Mouse (Mus musculus) stomach, embryonic 15.5 days (tissue): ENCODE measurements around the gene Prpf4. TPM values are rescaled to one million over a fixed set of nuclear protein-coding genes. Genes with fewer than 3 reads are reported as not detected.
A peak's percentile ranks its signal among the peaks of the same experiment; 100 is the strongest.

Experiments
- ATAC-seq: fragments of 200-750 bp; cut with Nextera tagmentation; 2 replicates; pipeline ENCODE4 v1.8.0; 2017; ENCODE audit warnings: low read depth, moderate number of reproducible peaks, moderate TSS enrichment; ENCODE audit not compliant: insufficient read depth, low FRiP score
- H3K27ac ChIP-seq: fragments of 300-500 bp; sonication (generic); 2 replicates; pipeline ENCODE4 v1.5.1; 2015; ENCODE audit warnings: mild to moderate bottlenecking, inconsistent platforms
- H3K27me3 ChIP-seq: fragments of 300-500 bp; sonication (generic); replicated peaks from 2 replicates; pipeline ENCODE4 v1.6.1; 2015; ENCODE audit warnings: inconsistent platforms
- H3K36me3 ChIP-seq: fragments of 300-500 bp; sonication (generic); 2 replicates; pipeline ENCODE4 v1.6.1; 2015; ENCODE audit warnings: inconsistent platforms
- H3K4me1 ChIP-seq: fragments of 300-500 bp; sonication (generic); 2 replicates; pipeline ENCODE4 v1.6.1; 2015; ENCODE audit warnings: inconsistent platforms
- H3K4me2 ChIP-seq: fragments of 300-500 bp; sonication (generic); 2 replicates; pipeline ENCODE4 v1.6.1; 2015; ENCODE audit warnings: mild to moderate bottlenecking, inconsistent platforms
- H3K4me3 ChIP-seq: fragments of 300-500 bp; sonication (generic); replicated peaks from 2 replicates; pipeline ENCODE4 v1.5.1; 2015; ENCODE audit warnings: inconsistent platforms
- H3K9ac ChIP-seq: fragments of 300-500 bp; sonication (generic); 2 replicates; pipeline ENCODE4 v1.6.1; 2015; ENCODE audit warnings: inconsistent platforms
- H3K9me3 ChIP-seq: fragments of 300-500 bp; sonication (generic); 2 replicates; pipeline ENCODE4 v1.6.1; 2016; ENCODE audit warnings: inconsistent platforms
- WGBS: fragments of 180-500 bp; shearing (Covaris S2); methylation state at CpG from one replicate; pipeline ENCODE4 v1.1.7; 2015; 5-methylcytosine and 5-hydroxymethylcytosine counted together
- polyA plus RNA-seq: library from polyadenylated mRNA; unstranded; fragments of >200 nt; fragmentation: Nextera tagmentation; extraction: Ambion mirVana; gene quantifications from 2 replicates; pipeline ENCODE4 v1.2.1, GENCODE M21; 2015

The Prpf4 gene
- 18.6 and 19.1 TPM in 2 replicates for polyA plus RNA-seq

- Histone ChIP-seq H3K36me3 (peaks cover 8% of the 10 kb centered on the region; the same call in 1 of the 2 replicates), H3K9ac (peak within 1 kb of the TSS; percentile 65), H3K9me3 (no peaks in the 10 kb centered on the region), H3K27me3 (no peaks in the 10 kb centered on the region), H3K4me3 (peak within 1 kb of the TSS; percentile 78), H3K4me2 (peak within 1 kb of the TSS; percentile 65), H3K27ac (peak within 1 kb of the TSS; percentile 84), H3K4me1 (0 out of 2 replicates have a peak, but pooled peaks cover 9% of the 10 kb centered on the region)
- WGBS, result under 1% methylated on average over 39 of the region's 39 CpGs
- peak; percentile 99 for ATAC-seq
Observed at GRCm38 (mm10) chr4:62408601-62409282, at the start of gene Prpf4, which contains the start of gene Cdc26. TSS of gene Prpf4 (plus strand) at chr4:62408797. TSS of gene Cdc26 (minus strand) at chr4:62408642.

DNA sequence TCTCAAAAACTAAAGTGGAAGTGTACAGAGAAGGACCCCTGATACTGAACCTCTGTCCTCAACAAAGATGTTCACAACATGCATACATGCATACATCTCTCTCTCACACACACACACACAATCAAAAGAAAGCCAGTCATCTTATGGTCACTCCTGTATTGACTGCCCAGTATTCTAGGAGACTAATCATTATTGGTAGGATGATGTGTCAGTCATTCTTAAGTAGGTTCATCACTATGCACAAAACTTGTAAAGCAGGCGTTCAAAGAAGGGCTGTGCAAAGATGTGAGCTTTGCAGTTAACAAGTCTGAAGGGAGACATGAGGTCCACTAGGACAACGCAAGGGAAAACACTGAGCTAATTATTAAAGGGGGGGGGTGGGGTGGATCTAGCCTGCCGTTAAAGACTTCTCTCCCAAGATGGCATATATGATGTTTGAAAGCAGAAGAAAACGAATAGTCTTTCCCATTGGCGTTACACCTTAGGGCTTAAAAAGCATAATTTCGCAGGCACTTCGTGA is 49.3 kb upstream of the Prpf4 start:
- H3K4me3 ChIP-seq, result peak overlapping the region; percentile 92
- 40% methylated on average over 7 of the region's 7 CpGs for WGBS
- H3K27ac ChIP-seq, result peak overlapping the region; percentile 86; the same call in 1 of the 2 replicates

DNA sequence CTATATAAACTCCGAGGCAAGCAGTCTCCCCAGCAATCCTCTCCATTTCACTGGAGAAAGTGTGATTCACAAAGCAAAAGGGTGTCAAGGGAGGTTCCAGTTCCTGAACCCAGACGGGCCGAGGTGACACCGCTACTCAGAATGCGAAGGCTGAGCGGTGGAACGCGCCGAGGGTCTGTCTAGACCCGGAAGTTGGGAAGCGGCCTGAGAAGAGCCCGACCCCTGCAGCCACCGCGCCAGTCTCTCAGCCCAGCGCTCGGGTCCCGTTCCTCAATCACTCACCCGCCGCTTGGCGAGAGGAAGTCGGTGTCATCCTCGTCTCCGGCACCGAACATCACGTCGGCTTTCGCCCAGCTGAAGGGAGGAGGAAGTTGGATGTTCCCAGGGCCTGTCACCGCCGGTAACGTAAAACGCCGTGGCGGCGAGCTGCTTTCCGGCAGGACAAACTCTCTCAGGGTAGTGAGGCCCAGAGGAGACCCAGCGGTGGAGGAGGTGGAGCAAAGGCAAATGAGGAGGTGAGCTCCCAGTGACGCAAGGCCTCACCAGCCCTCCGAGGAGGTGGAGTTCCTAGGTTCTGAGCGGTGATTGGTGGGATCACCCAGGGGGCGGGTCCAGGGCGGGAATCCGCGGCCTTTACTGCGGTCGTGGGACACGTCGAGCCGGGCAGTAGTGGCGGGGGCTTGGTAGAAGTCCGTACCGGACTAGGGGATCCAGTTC is 48.4 kb upstream of the Prpf4 start, which contains the start of the genes Fkbp15 and Slc31a1:
Gene Fkbp15 (minus strand): TSS at position 461 of the 717 bp plus-strand sequence.
Gene Slc31a1 (plus strand): TSS at position 640 of the 717 bp plus-strand sequence.
- peak; percentile 99 for ATAC-seq
- H3K9me3 ChIP-seq, result no peaks in the 10 kb centered on the region
- H3K27ac ChIP-seq, result peak within 1 kb of the TSS; percentile 86
- H3K4me1 ChIP-seq, result 0 out of 2 replicates have a peak, but pooled peaks cover 3% of the 10 kb centered on the region
- WGBS, result under 1% methylated on average over 51 of the region's 51 CpGs
- no peaks in the 10 kb centered on the region for H3K36me3 ChIP-seq
- H3K4me2 ChIP-seq, result peak within 1 kb of the TSS; percentile 70
- no peaks in the 10 kb centered on the region for H3K27me3 ChIP-seq
- H3K9ac ChIP-seq, result peak within 1 kb of the TSS; percentile 75
- H3K4me3 ChIP-seq, result peak within 1 kb of the TSS; percentile 92

More for the DNA sequence above, 49.3 kb upstream of the Prpf4 start:
- H3K36me3 ChIP-seq, result no peaks in the 10 kb centered on the region
- peak overlapping the region; percentile 54 for H3K9ac ChIP-seq
- peak overlapping the region; percentile 64 for H3K4me2 ChIP-seq
- no peak for ATAC-seq
- 0 out of 2 replicates have a peak, but pooled peaks cover 3% of the 10 kb centered on the region for H3K4me1 ChIP-seq
- H3K27me3 ChIP-seq, result no peaks in the 10 kb centered on the region
- H3K9me3 ChIP-seq, result no peaks in the 10 kb centered on the region

DNA sequence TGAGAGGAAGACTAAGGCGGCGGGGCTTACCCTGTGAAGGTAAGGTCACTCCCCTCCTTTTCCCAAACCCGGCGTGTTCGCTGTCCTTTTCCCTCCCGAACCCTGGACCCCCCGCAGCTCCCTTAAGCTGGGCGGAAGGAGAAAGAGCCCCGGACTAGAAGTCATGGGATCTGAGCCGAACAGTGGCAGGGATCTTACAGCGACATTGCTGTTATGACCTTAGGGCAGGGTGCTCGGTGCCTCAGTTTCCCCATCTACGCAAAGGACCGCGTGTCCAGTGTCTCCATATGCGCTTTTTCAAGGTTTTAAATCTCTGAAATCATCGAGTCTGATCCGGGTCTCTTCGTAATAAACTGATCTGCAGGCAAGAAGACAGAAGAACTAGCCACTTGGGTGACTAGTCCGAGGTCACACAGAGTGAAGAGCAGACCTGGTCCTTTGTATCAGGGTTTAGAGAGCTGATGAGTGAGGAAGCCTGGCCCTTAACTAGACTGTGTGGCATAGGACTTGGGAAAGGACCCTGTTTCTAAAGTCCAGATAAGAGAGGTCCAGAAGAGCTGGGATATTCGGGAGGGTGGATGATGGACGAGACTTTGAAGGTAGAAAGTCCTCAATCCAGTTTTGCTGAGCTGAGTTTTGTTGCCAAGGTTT is 47.7 kb upstream of the Prpf4 start:
- Histone ChIP-seq H3K9ac (peak overlapping the region; percentile 75), H3K36me3 (no peaks in the 10 kb centered on the region), H3K27ac (peak overlapping the region; percentile 40), H3K4me1 (0 out of 2 replicates have a peak, but pooled peaks cover 3% of the 10 kb centered on the region), H3K9me3 (no peaks in the 10 kb centered on the region), H3K4me2 (peak overlapping the region; percentile 70), H3K27me3 (no peaks in the 10 kb centered on the region), H3K4me3 (peak overlapping the region; percentile 92)
- under 1% methylated on average over 22 of the region's 22 CpGs for WGBS
- ATAC-seq, result peak; percentile 27; the same call in 1 of the 2 replicates

DNA sequence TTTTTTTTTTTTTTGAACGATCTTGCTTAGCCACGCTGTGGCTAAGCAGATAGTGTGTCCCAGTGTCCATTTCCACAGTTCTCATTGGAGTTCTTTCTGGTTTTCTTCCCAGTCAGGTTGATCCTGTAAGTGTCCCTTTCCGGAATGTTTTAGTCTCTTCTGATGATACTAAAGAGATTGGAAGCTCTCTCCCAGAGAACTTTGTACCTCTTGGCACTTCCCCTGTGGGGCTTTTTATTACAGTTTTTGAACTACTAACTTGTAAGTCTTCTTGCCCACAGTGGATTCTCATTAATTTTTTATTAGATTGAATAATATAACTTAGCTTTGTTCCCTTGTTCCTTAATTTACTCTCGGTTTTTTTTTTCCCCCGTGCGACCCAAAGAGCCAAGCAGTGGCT is 47.0 kb upstream of the Prpf4 start:
- Histone ChIP-seq H3K9ac (no peak overlapping the region; the same call in 1 of the 2 replicates), H3K36me3 (no peaks in the 10 kb centered on the region), H3K4me2 (peak overlapping the region; percentile 70), H3K4me3 (peak overlapping the region; percentile 92), H3K4me1 (0 out of 2 replicates have a peak, but pooled peaks cover 3% of the 10 kb centered on the region), H3K27ac (no peak overlapping the region), H3K27me3 (no peaks in the 10 kb centered on the region), H3K9me3 (no peaks in the 10 kb centered on the region)
- no peak for ATAC-seq
- WGBS, result 25% methylated on average over 6 of the region's 6 CpGs

- no peaks in the 10 kb centered on the region for H3K27me3 ChIP-seq
- WGBS, result 88% methylated on average over 1 of the region's 1 CpGs
- no peak overlapping the region for H3K9ac ChIP-seq
- H3K36me3 ChIP-seq, result no peaks in the 10 kb centered on the region
- no peak overlapping the region for H3K27ac ChIP-seq
- no peak for ATAC-seq
- H3K4me2 ChIP-seq, result peak overlapping the region; percentile 70
- peak overlapping the region; percentile 92 for H3K4me3 ChIP-seq
- H3K4me1 ChIP-seq, result 0 out of 2 replicates have a peak, but pooled peaks cover 3% of the 10 kb centered on the region
- H3K9me3 ChIP-seq, result no peaks in the 10 kb centered on the region
Observed at GRCm38 (mm10) chr4:62361997-62362396, 46.6 kb upstream of the Prpf4 start.

DNA sequence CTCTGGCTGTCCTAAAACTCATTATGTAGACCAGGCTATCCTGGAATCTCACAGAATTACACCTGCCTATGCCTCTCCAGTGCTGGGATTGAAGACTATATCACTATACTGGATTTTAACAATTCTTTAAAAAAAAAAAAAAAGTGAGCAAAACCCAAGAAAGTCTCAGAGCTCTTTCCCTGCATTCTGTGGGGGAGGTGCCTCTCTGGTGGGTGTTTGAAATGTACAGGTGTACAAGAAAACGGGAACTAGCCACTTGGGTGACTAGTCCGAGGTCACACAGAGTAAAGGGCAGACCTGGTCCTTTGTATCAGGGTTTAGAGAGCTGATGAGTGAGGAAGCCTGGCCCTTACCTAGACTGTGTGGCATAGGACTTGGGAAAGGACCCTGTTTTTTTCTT is 46.2 kb upstream of the Prpf4 start:
- H3K9me3 ChIP-seq, result no peaks in the 10 kb centered on the region
- 0 out of 2 replicates have a peak, but pooled peaks cover 3% of the 10 kb centered on the region for H3K4me1 ChIP-seq
- H3K27ac ChIP-seq, result no peak overlapping the region
- H3K9ac ChIP-seq, result no peak overlapping the region
- ATAC-seq, result no peak
- H3K27me3 ChIP-seq, result no peaks in the 10 kb centered on the region
- no peak overlapping the region for H3K4me2 ChIP-seq
- no peaks in the 10 kb centered on the region for H3K36me3 ChIP-seq
- no peak overlapping the region for H3K4me3 ChIP-seq
- WGBS, result 74% methylated on average over 2 of the region's 2 CpGs

DNA sequence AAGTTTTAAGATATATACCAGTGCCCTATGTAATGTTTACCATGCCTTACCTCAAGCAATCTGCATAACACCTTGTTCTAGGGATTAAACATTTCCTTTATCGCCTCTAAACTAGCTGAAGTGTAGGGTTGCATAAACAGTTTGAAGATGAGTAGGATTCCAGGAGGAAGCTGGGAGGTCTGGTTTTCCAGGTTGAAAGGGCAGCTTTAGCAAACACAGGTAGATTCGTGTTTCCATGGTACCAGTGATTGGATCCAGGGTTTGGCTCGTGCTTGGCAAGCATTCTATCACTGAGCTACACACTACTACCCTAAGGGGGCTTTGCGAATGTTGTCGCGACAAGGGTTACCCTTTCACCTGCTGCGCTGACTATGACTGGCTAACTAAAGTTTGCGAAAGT is 44.3 kb upstream of the Prpf4 start:
- no peak overlapping the region for H3K4me2 ChIP-seq
- 53% methylated on average over 8 of the region's 8 CpGs for WGBS
- H3K9me3 ChIP-seq, result no peaks in the 10 kb centered on the region
- H3K27me3 ChIP-seq, result no peaks in the 10 kb centered on the region
- H3K4me1 ChIP-seq, result 0 out of 2 replicates have a peak, but pooled peaks cover 3% of the 10 kb centered on the region
- no peak overlapping the region for H3K9ac ChIP-seq
- no peak overlapping the region for H3K27ac ChIP-seq
- ATAC-seq, result no peak
- no peak overlapping the region for H3K4me3 ChIP-seq
- no peaks in the 10 kb centered on the region for H3K36me3 ChIP-seq

- 0 out of 2 replicates have a peak, but pooled peaks cover 3% of the 10 kb centered on the region for H3K4me1 ChIP-seq
- no peak overlapping the region for H3K27ac ChIP-seq
- H3K4me2 ChIP-seq, result no peak overlapping the region
- WGBS, result 55% methylated on average over 4 of the region's 4 CpGs
- no peak for ATAC-seq
- no peaks in the 10 kb centered on the region for H3K27me3 ChIP-seq
- H3K9ac ChIP-seq, result no peak overlapping the region
- H3K9me3 ChIP-seq, result no peaks in the 10 kb centered on the region
- no peak overlapping the region for H3K4me3 ChIP-seq
- no peaks in the 10 kb centered on the region for H3K36me3 ChIP-seq
Observed at GRCm38 (mm10) chr4:62366291-62366690, 42.3 kb upstream of the Prpf4 start.

DNA sequence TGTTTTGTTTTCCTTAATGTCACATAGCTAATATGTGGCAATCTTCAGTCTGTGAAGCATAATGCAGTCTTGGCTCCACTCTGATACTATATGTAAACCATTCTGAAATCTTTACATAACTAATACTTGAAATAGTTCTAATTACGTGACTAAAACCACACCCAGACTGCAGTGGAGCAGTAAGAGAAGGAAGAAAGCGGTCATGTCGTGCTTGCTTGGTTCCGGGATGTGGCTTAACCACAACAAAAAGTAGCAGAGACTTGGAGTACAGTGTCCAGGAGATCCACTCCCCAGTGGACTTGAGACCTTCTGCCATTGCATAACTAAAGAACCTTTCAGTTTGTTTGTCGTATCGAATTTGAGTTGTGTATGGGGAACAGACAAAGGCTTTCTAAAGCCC is 41.0 kb upstream of the Prpf4 start:
- 74% methylated on average over 6 of the region's 6 CpGs for WGBS
- H3K27ac ChIP-seq, result no peak overlapping the region

GRCm38 (mm10) chr4:62369091-62369490 is 39.5 kb upstream of the Prpf4 start:
- ATAC-seq, result no peak
- H3K4me1 ChIP-seq, result no peaks in the 10 kb centered on the region
- H3K27me3 ChIP-seq, result no peaks in the 10 kb centered on the region
- H3K9ac ChIP-seq, result no peak overlapping the region
- WGBS, result 67% methylated on average over 3 of the region's 3 CpGs
- H3K27ac ChIP-seq, result no peak overlapping the region
- H3K9me3 ChIP-seq, result no peaks in the 10 kb centered on the region
- H3K36me3 ChIP-seq, result no peaks in the 10 kb centered on the region
- no peak overlapping the region for H3K4me3 ChIP-seq
- H3K4me2 ChIP-seq, result no peak overlapping the region

More for the DNA sequence above, 41.0 kb upstream of the Prpf4 start:
- no peak overlapping the region for H3K4me3 ChIP-seq
- no peaks in the 10 kb centered on the region for H3K4me1 ChIP-seq
- H3K9me3 ChIP-seq, result no peaks in the 10 kb centered on the region
- no peaks in the 10 kb centered on the region for H3K36me3 ChIP-seq
- no peaks in the 10 kb centered on the region for H3K27me3 ChIP-seq
- ATAC-seq, result no peak
- H3K4me2 ChIP-seq, result no peak overlapping the region
- no peak overlapping the region for H3K9ac ChIP-seq
